Mouse (Mus musculus) cerebellum, adult (tissue): ENCODE measurements around the gene Dhx35.

Source experiments
- ATAC-seq: cut with Nextera tagmentation; 2 replicates; pipeline ENCODE4 v1.9.2; 2017; ENCODE audit warnings: mild to moderate bottlenecking, moderate library complexity, mixed read lengths; ENCODE audit not compliant: insufficient number of reproducible peaks, low FRiP score, low TSS enrichment

Dhx35 gene

GRCm38 (mm10) chr2:158888531-158888930, 93.9 kb downstream of the Dhx35 start:
- ATAC-seq, result no peak

DNA sequence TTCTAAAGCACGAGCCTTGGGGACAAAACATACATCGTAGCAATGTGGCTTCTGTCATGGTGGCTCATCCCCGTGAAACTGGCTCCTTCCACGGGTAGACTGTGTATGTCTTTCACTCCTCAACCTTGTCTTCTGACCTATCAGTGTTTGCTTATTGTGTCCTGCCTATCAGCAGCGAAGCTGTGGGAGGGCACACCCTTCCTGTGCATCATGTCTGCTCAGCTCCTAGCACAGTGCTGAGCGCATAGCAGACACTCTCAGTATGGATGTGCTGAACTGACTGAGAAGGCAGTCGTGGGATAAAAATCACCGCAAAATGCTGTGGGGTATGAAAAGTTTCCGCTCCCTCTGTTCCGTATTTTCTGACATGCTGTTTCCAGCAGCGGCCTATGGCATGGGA, 94.6 kb downstream of the Dhx35 start:
- ATAC-seq, result no peak

GRCm38 (mm10) chr2:158891319-158891718, 96.7 kb downstream of the Dhx35 start:
- no peak for ATAC-seq

DNA sequence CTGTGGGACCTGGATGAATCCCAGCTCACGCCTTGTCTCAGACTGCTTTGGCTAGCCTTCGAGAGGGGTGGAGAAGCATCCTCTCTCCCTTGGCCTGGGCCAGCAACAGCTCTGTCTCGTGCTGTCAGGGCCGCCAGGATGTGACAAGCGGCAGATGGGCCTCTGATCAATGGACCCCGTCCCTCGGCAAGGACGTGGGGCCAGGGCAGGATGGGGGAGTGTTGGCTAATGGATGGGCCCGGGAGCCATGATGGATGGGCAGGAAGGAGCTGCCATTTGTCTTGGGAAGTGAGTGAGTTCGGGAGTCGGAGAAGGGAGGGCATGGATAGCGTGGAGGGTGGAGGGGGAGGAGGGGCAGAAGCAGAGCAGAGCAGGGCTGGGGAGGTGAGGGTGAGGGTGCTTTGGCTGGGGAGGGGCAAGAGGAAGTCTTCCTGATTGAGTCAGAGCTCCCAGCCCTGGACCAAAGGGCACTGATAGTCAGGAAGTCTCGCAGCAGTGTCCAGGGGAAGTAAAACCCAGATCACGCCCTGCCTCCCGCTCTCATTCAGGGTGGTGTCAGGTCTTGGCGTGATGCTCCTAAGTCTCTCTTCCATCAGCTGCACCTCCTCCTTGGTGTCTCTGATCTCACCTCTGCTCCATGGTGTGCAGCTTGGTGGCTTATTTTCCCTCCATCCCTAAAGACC, 98.7 kb downstream of the Dhx35 start:
- 0 out of 2 replicates have a peak, but pooled peaks have one; percentile 26 for ATAC-seq

- no peak for ATAC-seq
These were observed 104.0 kb downstream of the Dhx35 start for GRCm38 (mm10) chr2:158898469-158899196.
